Mouse (Mus musculus) brain, embryonic 14.5 days (tissue): Measurements from ENCODE around the gene Parp16.

Experiments used
- CTCF ChIP-seq: fragments of 200-500 bp; IDR thresholded peaks from 2 replicates; pipeline ENCODE4 v1.5.1; 2012; ENCODE audit warnings: inconsistent platforms, mild to moderate bottlenecking, moderate library complexity, borderline replicate concordance; ENCODE audit not compliant: insufficient read depth, insufficient read length; ENCODE audit errors: extremely low read depth
- POLR2A ChIP-seq: fragments of 200-500 bp; IDR thresholded peaks from 2 replicates; pipeline ENCODE4 v1.6.1; 2012; ENCODE audit warnings: mild to moderate bottlenecking, inconsistent platforms, borderline replicate concordance; ENCODE audit not compliant: poor library complexity, insufficient read depth, insufficient read length, severe bottlenecking; ENCODE audit errors: extremely low read depth

DNA sequence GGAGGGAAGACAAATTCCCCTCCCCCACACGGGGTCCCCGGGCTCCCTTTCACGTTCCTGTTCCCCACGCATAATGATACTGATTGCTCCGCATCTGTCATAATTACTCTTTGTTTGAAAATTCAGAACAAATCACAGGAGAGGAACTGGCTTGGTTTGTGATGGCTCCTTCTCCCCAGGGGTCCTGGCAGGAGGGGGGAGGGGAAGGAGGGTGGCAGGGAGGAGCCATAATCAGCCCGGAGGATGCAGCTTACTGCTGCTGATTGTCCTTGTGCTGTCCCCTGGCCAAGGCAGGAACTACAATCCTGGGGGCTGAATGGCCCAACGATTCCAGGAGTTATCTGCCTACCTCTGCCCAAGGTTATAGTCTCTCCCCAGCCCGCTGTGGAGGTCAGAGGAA lies 38.5 kb upstream of the Parp16 start:
- TF ChIP-seq CTCF = no peak
- TF ChIP-seq POLR2A = no peak
